Mouse (Mus musculus) MEL (cell line): ENCODE data around the gene Sat2. TPM values are rescaled to one million over a fixed set of nuclear protein-coding genes. Genes with fewer than 3 reads are reported as not detected.
A peak's percentile ranks its signal among the peaks of the same experiment; 100 is the strongest.

Source experiments
- DNase-seq: peaks from one replicate; pipeline ENCODE4 v3.0.0; 2011; ENCODE audit warnings: low read depth, low spot score
- H3K27ac ChIP-seq: 2 replicates; pipeline ENCODE4 v1.5.1; 2012; ENCODE audit warnings: low read depth, mild to moderate bottlenecking, control low read depth, low read length, moderate library complexity; ENCODE audit not compliant: control insufficient read depth
- H3K27me3 ChIP-seq, 2 experiments: fragments of 150-350 bp in 1 of 2; sonication (generic) in 1 of 2; 2 replicates each; pipeline ENCODE4 v1.6.1; 2012; ENCODE audit warnings: low read length in 2 of 2, mild to moderate bottlenecking in 2 of 2, improper control_type of control experiment in 1 of 2, moderate library complexity in 1 of 2; ENCODE audit not compliant: insufficient read depth in 2 of 2, control insufficient read depth in 1 of 2
- H3K36me3 ChIP-seq, 2 experiments: 2 replicates each; pipeline ENCODE4 v1.6.1; 2012 to 2014; ENCODE audit warnings: low read length in 2 of 2, improper control_type of control experiment in 1 of 2, inconsistent platforms in 1 of 2, mild to moderate bottlenecking in 1 of 2; ENCODE audit not compliant: insufficient read depth in 2 of 2, control insufficient read depth in 1 of 2
- H3K4me1 ChIP-seq, 2 experiments: fragments of 150-350 bp in 1 of 2; sonication (generic) in 1 of 2; 2 replicates each; pipeline ENCODE4 v1.6.1; 2012; ENCODE audit warnings: low read length in 2 of 2, improper control_type of control experiment in 1 of 2, mild to moderate bottlenecking in 1 of 2; ENCODE audit not compliant: insufficient read depth in 2 of 2, control insufficient read depth in 1 of 2
- H3K4me3 ChIP-seq, 2 experiments: fragments of 150-350 bp in 1 of 2; sonication (generic) in 1 of 2; 2 replicates each; pipeline ENCODE4 v1.5.1; 2012; ENCODE audit warnings: low read depth in 2 of 2, low read length in 2 of 2, mild to moderate bottlenecking in 2 of 2, moderate library complexity in 2 of 2, control low read depth in 1 of 2, improper control_type of control experiment in 1 of 2; ENCODE audit not compliant: control insufficient read depth in 1 of 2, insufficient read depth in 1 of 2
- H3K79me2 ChIP-seq: 2 replicates; pipeline ENCODE4 v1.6.1; 2012; ENCODE audit warnings: mild to moderate bottlenecking, low read length, moderate library complexity; ENCODE audit not compliant: control insufficient read depth, poor library complexity, insufficient read depth
- H3K9ac ChIP-seq: 2 replicates; pipeline ENCODE4 v1.6.1; 2012; ENCODE audit warnings: low read depth, mild to moderate bottlenecking, control low read depth, low read length, moderate library complexity; ENCODE audit not compliant: control insufficient read depth, poor library complexity, severe bottlenecking
- H3K9me3 ChIP-seq: fragments of 150-350 bp; sonication (generic); replicated peaks from 2 replicates; pipeline ENCODE4 v1.6.1; 2012; ENCODE audit warnings: mild to moderate bottlenecking, low read length, improper control_type of control experiment, moderate library complexity; ENCODE audit not compliant: insufficient read depth
- BHLHE40 ChIP-seq: IDR thresholded peaks from 2 replicates; pipeline ENCODE4 v1.6.1; 2012; ENCODE audit warnings: low read depth, mild to moderate bottlenecking, inconsistent platforms, low read length, improper control_type of control experiment, borderline replicate concordance
- CTCF ChIP-seq, 3 experiments: IDR thresholded peaks in 2 of 3; conservative IDR thresholded peaks in 1 of 3; 2 replicates each; pipeline ENCODE4 v1.5.1; 2011 to 2012; ENCODE audit warnings: low read length in 3 of 3, low read depth in 2 of 3, mild to moderate bottlenecking in 2 of 3, improper control_type of control experiment in 1 of 3, inconsistent platforms in 1 of 3, mixed read lengths in 1 of 3, moderate library complexity in 1 of 3; ENCODE audit not compliant: control insufficient read depth in 1 of 3, insufficient read depth in 1 of 3, poor library complexity in 1 of 3, severe bottlenecking in 1 of 3
- E2F4 ChIP-seq: IDR thresholded peaks from 2 replicates; pipeline ENCODE4 v1.6.1; 2011; ENCODE audit warnings: low read depth, low read length, improper control_type of control experiment, borderline replicate concordance
- ELF1 ChIP-seq: IDR thresholded peaks from 2 replicates; pipeline ENCODE4 v1.6.1; 2014; ENCODE audit warnings: low read depth, mild to moderate bottlenecking, inconsistent platforms, low read length, improper control_type of control experiment, moderate library complexity
- EP300 ChIP-seq, 2 experiments: IDR thresholded peaks; 2 replicates each; pipeline ENCODE4 v1.6.1; 2011; ENCODE audit warnings: improper control_type of control experiment in 2 of 2, low read length in 2 of 2, low read depth in 1 of 2, mild to moderate bottlenecking in 1 of 2
- HCFC1 ChIP-seq: IDR thresholded peaks from 2 replicates; pipeline ENCODE4 v1.6.1; 2012; ENCODE audit warnings: low read depth, mild to moderate bottlenecking, inconsistent platforms, low read length, improper control_type of control experiment, moderate library complexity
- MXI1 ChIP-seq: IDR thresholded peaks from 2 replicates; pipeline ENCODE4 v1.6.1; 2011; ENCODE audit warnings: mild to moderate bottlenecking, low read depth, low read length, improper control_type of control experiment
- NELFE ChIP-seq: IDR thresholded peaks from 2 replicates; pipeline ENCODE4 v1.6.1; 2011; ENCODE audit warnings: low read depth, low read length, improper control_type of control experiment
- RAD21 ChIP-seq: IDR thresholded peaks from 2 replicates; pipeline ENCODE4 v1.6.1; 2011; ENCODE audit warnings: mild to moderate bottlenecking, low read depth, low read length, improper control_type of control experiment
- SIN3A ChIP-seq: IDR thresholded peaks from 2 replicates; pipeline ENCODE4 v1.6.1; 2012; ENCODE audit warnings: low read length, improper control_type of control experiment, inconsistent platforms
- SMC3 ChIP-seq: IDR thresholded peaks from 2 replicates; pipeline ENCODE4 v1.6.1; 2011; ENCODE audit warnings: low read depth, low read length, improper control_type of control experiment
- UBTF ChIP-seq: IDR thresholded peaks from 2 replicates; pipeline ENCODE4 v1.6.1; 2012; ENCODE audit warnings: low read depth, mild to moderate bottlenecking, inconsistent platforms, low read length, improper control_type of control experiment, moderate library complexity, borderline replicate concordance; ENCODE audit not compliant: insufficient read depth
- ZC3H11A ChIP-seq: IDR thresholded peaks from 2 replicates; pipeline ENCODE4 v1.6.1; 2012; ENCODE audit warnings: low read depth, mild to moderate bottlenecking, inconsistent platforms, low read length, improper control_type of control experiment
- ZNF384 ChIP-seq: IDR thresholded peaks from 2 replicates; pipeline ENCODE4 v1.6.1; 2012; ENCODE audit warnings: low read depth, mild to moderate bottlenecking, inconsistent platforms, low read length, improper control_type of control experiment
- polyA plus RNA-seq, 2 experiments: library from polyadenylated mRNA; stranded (reverse) in 1 of 2; unstranded in 1 of 2; fragments of >175 nt in 1 of 2; fragments of >200 nt in 1 of 2; gene quantifications; 2 replicates each; pipeline versions ENCODE4 v1.2.1 to v1.2.4; 2012; ENCODE audit warnings: low replicate concordance in 2 of 2, low read depth in 1 of 2; ENCODE audit not compliant: insufficient read length in 2 of 2, insufficient read depth in 1 of 2, missing spikeins in 1 of 2
- total RNA-seq: library from RNA; depleted of rRNA; stranded (reverse); fragments of 300-350 nt; gene quantifications from 2 replicates; pipeline ENCODE4 v1.2.3, GENCODE M21; 2012

Sat2 gene
- total and polyA plus RNA-seq, 3 experiments: not detected

GRCm38 (mm10) chr11:69609416-69609815, 12.4 kb upstream of the Sat2 start (continued):
- TF ChIP-seq UBTF: 0 out of 2 replicates have a peak, but pooled peaks have one; percentile 63

- Histone ChIP-seq H3K4me3 (no peak overlapping the region), H3K9me3 (no peaks in the 10 kb centered on the region), H3K79me2 (no peaks in the 10 kb centered on the region), H3K27me3 (peaks cover 0 to 3% of the 10 kb centered on the region in 2 experiments; a peak in 1 of 4 replicates), H3K9ac (no peak overlapping the region), H3K27ac (no peak overlapping the region), H3K36me3 (peaks cover 0 to 24% of the 10 kb centered on the region in 2 experiments; a peak in 2 of 4 replicates), H3K4me1 (peaks cover 24 to 39% of the 10 kb centered on the region in 2 experiments)
- DNase-seq: no peak
- no peak for TF ChIP-seq NELFE
- no peak for TF ChIP-seq ELF1
- no peak for TF ChIP-seq E2F4
Observed at GRCm38 (mm10) chr11:69610899-69611298, 10.9 kb upstream of the Sat2 start.

- H3K27me3 ChIP-seq: peaks cover 1 to 3% of the 10 kb centered on the region in 2 experiments; a peak in 1 of 4 replicates
- no peak overlapping the region for H3K27ac ChIP-seq
- H3K9me3 ChIP-seq: no peaks in the 10 kb centered on the region
- peak overlapping the region; percentile 58 for H3K9ac ChIP-seq
- H3K4me1 ChIP-seq: peaks cover 14 to 19% of the 10 kb centered on the region in 2 experiments
- H3K4me3 ChIP-seq: peak overlapping the region; percentile 45 to 77
- peak; percentile 83 for DNase-seq
- H3K79me2 ChIP-seq: no peaks in the 10 kb centered on the region
- peaks cover 0 to 14% of the 10 kb centered on the region in 2 experiments; a peak in 2 of 4 replicates for H3K36me3 ChIP-seq
- TF ChIP-seq SMC3 (peak; percentile 82), ZNF384 (peak; percentile 95), ZC3H11A (peak; percentile 88), SIN3A (peak; percentile 21; the same call in 1 of the 2 replicates), RAD21 (peak; percentile 82), HCFC1 (peak; percentile 59; the same call in 1 of the 2 replicates), BHLHE40 (no peak), MXI1 (no peak), CTCF (IDR thresholded peaks at IDR 0.05 in 2 of 3, conservative IDR thresholded peaks at IDR 0.05 in 1 of 3; ENCODE audit: control insufficient read depth in 1 of 3, insufficient read depth in 1 of 3, low read depth in 2 of 3, low read length in 3 of 3, poor library complexity in 1 of 3, severe bottlenecking in 1 of 3) (peak; percentile 66 to 92 (median 81)), EP300 (IDR thresholded peaks at IDR 0.05; ENCODE audit: low read depth in 1 of 2, low read length in 2 of 2) (no peak)
Observed at GRCm38 (mm10) chr11:69613553-69614256, 8.1 kb upstream of the Sat2 start.
